Mouse (Mus musculus): ENCODE results near the gene Cldn5. TPM values are rescaled to one million over a fixed set of nuclear protein-coding genes. Genes with fewer than 3 reads are reported as not detected.

The Cldn5 gene
- 10 to 100 TPM; 68.5 to 73.4 TPM for total RNA-seq (2021)
- long read RNA-seq, experiment 1, transcript Cldn5-201 (1 exons, 1,416 nt): major isoform, 302 of 302 reads
- long read RNA-seq, experiment 1, partial matches to known transcripts: 0 of 302 reads
- long read RNA-seq, experiment 1, other reads (novel, unspliced or antisense): 0 of 302 reads
- long read RNA-seq, experiment 2, transcript Cldn5-201 (1 exons, 1,416 nt): major isoform, 336 of 338 reads
- long read RNA-seq, experiment 2, partial matches to known transcripts: 0 of 338 reads
- long read RNA-seq, experiment 2, other reads (novel, unspliced or antisense): 2 of 338 reads

DNA sequence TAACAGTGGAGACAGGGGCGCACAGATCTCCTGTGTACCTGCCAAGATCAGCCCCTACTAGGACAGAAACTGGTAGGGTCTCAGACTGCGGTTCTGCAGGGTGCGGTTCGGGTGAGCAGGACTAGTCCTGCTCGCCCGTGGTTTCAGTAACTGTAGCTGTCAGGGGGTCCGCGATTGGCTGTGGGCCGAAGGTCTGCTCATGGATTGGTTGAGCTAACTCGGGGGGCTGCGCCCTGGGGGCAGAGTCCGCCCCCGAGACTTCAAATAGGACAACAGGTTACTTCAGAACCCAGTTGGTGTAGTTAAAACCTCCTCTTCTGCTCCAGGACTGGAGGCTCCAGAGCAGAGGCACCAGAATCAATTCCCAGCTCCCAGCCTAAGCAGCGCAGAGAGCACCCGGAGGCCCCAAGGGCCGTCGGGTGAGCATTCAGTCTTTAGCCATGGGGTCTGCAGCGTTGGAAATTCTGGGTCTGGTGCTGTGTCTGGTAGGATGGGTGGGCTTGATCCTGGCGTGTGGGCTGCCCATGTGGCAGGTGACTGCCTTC lies at the start of gene Cldn5:
Gene Cldn5 (plus strand): TSS at position 292 of the 545 bp plus-strand sequence.
- DNase-seq (ENCODE audit: low spot score in 2 of 2): no peak

DNA sequence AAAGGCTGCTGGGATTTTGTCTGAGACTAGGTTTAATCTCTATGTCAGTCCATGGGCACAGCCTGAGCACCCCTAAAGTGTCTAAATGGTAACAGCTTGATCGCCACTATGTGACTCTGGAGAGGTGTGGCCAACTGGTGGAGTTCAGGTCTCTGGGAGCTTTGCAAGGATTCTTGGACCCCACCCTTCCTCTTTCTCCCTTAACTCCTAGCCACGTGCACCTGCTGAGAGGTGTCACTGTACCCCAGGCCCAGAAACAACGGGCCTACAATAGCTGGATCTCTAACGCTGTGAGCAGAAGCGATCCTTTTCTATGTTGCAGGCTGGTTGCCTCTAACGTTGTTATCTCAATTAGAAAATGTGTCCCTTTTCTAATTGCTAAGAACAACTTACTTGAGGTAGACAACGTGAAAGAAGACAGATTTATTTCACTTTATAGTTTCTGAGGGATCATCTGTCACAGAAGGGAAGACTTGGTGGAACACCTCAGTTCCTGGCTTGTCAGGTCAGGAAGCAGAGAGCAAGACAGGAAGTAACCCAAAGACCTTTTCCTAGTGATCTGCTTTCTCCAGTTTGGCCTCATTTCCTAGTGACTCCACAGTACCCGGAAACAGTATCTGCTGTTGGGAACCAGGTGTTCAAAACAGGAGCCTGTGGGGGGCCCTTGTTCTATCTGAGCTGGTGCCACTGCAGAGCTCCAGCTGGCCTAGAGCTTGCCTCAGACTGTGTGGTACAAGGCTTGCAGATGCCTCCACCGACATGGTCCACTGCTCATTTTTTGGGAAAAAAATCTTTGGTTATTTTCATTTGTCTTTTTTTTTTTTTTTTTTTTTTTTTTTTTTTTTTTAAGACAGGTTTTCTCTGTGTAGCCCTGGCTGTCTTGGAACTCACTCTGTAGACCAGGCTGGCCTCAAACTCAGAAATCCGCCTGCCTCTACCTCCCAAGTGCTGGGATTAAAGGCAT lies 48.8 kb upstream of the Cldn5 start:
- DNase-seq (ENCODE audit: low spot score in 2 of 2): no peak

DNA sequence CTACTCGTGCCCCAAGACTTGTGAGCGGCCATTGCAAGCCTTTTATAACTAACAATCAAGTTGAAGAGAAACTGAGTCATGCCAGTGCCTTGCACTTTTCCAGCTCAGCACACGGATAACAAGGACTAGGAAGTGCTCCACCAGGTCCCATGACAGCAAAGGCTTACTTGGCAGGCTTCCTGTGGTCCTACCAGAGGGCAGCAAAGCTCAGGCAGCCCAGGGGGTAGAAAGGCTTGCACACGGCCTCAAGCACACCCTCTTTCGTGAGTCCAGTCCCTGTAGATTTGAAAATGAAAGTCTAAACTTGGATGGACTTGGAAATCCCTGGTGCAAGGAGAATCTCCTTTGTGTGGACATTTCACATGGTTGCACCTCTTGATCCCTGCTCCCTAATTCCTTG lies 47.5 kb upstream of the Cldn5 start:
- no peak for DNase-seq (ENCODE audit: low spot score in 2 of 2)

- DNase-seq (ENCODE audit: low spot score in 2 of 2): no peak
Measured at GRCm38 (mm10) chr16:18730640-18731039, 46.0 kb upstream of the Cldn5 start.

DNA sequence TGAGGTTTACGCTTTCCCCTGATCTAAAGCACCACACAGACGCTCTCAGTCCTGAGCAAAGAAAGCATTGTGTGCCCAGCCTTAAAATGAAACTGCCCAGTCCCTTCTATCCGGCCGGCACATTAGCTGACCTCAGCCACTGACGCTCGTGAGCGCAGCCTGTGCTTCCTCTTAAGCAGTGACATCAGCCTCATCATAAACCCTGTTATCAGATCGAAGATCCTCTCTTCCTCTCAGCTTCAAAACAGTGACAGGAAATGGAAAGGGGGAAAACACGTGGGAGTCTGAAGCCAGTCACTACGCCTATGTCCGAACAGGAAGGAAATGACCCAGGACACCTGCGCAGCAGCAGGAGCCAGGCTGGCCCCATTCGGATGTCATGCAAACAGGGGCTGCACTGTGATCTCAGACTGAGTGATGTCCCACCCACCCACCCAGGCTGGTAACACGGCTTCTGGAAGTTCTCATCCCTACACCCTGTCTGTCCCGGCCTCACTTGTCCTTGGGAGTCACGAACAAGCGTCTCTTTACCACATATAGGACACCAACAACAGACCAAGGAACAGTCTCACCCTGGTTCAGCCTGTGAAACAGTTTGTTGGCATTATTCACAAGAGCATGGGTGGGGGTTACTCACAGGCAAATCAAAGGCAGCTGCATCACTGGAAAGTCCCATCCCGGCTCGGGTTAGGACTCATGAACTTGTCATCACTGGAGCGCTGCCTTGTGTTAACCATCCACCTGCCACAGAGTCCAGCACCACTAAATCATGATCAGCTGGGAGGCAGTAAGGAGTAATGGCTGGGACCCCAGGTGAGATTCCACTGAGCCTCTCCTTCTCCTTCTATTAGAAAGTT lies 43.3 kb upstream of the Cldn5 start:
- DNase-seq (ENCODE audit: low spot score in 2 of 2): no peak

- DNase-seq (ENCODE audit: low spot score in 2 of 2): no peak
Measured at GRCm38 (mm10) chr16:18738303-18738702, 38.3 kb upstream of the Cldn5 start.

GRCm38 (mm10) chr16:18746268-18747122 lies 30.2 kb upstream of the Cldn5 start:
- no peak for DNase-seq (ENCODE audit: low spot score in 2 of 2)

- no peak for DNase-seq (ENCODE audit: low spot score in 2 of 2)
Measured at GRCm38 (mm10) chr16:18751101-18751500, 25.5 kb upstream of the Cldn5 start.

- DNase-seq (ENCODE audit: low spot score in 2 of 2): no peak
Measured at GRCm38 (mm10) chr16:18751885-18752499, 24.7 kb upstream of the Cldn5 start.

DNA sequence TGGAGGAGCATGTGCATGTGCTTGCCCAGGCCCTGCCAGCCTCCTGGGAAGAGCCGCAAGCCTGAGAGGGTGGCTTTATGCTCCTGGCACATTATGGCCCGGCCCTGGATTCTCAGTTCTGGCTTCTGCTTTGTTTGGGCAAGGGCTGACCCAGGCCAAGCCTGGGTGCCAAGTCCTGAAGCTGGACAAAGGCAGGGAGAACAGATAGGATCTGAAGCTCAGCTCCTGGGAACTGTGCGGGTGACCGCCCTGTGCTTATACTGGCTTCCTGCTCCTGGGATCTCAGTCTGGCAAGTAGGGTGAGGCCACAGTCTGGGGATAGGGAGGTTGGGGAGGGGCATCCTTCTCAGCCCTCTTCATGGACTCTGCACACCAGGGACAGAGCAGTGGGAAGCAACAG lies 14.9 kb upstream of the Cldn5 start:
- DNase-seq (ENCODE audit: low spot score in 2 of 2): no peak

GRCm38 (mm10) chr16:18762960-18763359 lies 13.7 kb upstream of the Cldn5 start:
- DNase-seq (ENCODE audit: low spot score in 2 of 2): no peak

- no peak for DNase-seq (ENCODE audit: low spot score in 2 of 2)
Measured at GRCm38 (mm10) chr16:18766390-18766789, 10.3 kb upstream of the Cldn5 start.

DNA sequence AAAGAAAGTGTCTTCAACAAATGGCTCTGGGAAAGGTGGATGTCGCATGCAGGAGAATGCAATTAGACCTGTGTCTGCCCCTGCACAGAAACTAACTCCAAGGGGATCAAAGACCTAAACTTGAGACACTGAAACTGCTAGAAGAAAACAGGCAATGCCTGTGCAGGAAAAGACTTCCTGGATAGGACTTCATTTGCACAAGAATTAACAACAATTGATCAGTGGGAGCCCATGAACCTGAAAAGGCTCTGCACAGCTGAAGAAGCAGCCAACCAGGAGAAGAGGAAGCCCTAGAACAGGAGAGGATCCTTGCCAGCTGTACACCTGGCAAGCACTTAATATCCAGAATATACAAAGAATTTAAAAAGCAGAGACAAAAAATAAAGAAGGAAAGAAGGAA lies 7.1 kb upstream of the Cldn5 start:
- DNase-seq (ENCODE audit: low spot score in 2 of 2): no peak

- DNase-seq (ENCODE audit: low spot score in 2 of 2): no peak
Measured at GRCm38 (mm10) chr16:18773936-18774335, 2.7 kb upstream of the Cldn5 start.

GRCm38 (mm10) chr16:18775621-18776555 lies 759 bp upstream of the Cldn5 start:
- no peak for DNase-seq (ENCODE audit: low spot score in 2 of 2)

GRCm38 (mm10) chr16:18777101-18778080 lies 744 bp downstream of the Cldn5 start:
- DNase-seq (ENCODE audit: low spot score in 2 of 2): no peak

DNA sequence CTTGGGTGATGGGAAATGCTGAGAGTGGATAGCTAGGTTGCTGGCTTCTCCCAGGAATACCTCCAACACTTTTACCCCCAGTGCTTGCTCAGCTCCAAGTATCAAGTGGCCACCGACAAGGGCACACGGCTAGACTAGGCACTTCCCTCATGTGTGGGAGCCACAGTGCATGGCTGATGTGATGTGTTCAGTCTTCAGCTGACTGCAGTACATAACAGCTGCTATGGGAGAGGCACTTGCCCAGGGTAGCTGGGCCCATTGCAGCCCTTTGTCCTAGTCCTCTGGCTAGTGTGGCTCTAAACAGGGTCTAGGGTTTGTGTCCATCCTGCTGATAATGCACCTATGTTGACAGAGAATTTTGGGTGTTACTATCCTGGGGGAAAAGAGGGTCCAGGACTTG lies 1.8 kb downstream of the Cldn5 start:
- no peak for DNase-seq (ENCODE audit: low spot score in 2 of 2)

Measured in layer of hippocampus, postnatal 14 days (tissue).